Mouse (Mus musculus) heart, postnatal 0 days (tissue): Measurements from ENCODE around the gene Pus10.

ENCODE experiments used
- CTCF ChIP-seq: IDR thresholded peaks from 2 replicates; pipeline ENCODE4 v1.5.1; 2016; ENCODE audit warnings: antibody characterized with exemption, control low read depth, low read depth
- EP300 ChIP-seq: IDR thresholded peaks from 2 replicates; pipeline ENCODE4 v1.6.1; 2016; ENCODE audit warnings: antibody characterized with exemption, low read depth

- TF ChIP-seq EP300 (no peak), CTCF (no peak)
Measured at GRCm38 (mm10) chr11:23680435-23680950, 15.0 kb downstream of the Pus10 start.
